Mouse (Mus musculus): Measurements from ENCODE around the gene Mrps23. TPM values are rescaled to one million over a fixed set of nuclear protein-coding genes. Genes with fewer than 3 reads are reported as not detected.

Mrps23 gene
- polyA plus RNA-seq, 1 experiment from 2014 or later = 57.9 TPM

DNA sequence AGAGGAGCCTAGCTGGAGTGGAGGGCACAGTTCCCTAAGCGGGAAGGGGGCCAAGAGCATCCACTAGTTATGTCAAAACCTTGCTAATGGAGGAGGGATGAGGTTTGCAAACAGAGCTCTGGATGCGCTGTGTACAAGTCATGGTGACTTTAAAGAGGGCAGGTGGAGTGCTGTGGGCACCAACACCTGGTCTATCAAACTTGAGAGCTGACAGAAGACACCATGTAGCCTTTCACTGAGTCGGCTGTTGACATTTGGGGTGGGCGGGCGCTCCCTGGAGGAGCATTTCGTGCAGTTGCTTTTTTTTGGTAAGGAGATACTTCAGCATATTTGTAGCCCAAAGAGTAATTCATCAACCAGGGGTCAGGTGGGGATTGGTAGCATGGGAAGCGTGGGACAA, 47.1 kb downstream of the Mrps23 start:
- H3K9ac ChIP-seq (ENCODE audit: low read length) = no peak overlapping the region
- no peak overlapping the region for H3K4me3 ChIP-seq (replicated peaks; ENCODE audit: low read length)
- H3K36me3 ChIP-seq (ENCODE audit: control insufficient read depth, insufficient read depth, low read length) = no peaks in the 10 kb centered on the region
- H3K27me3 ChIP-seq (ENCODE audit: control insufficient read depth, insufficient read depth, low read length) = no peaks in the 10 kb centered on the region
- no peaks in the 10 kb centered on the region for H3K9me3 ChIP-seq (replicated peaks; ENCODE audit: control insufficient read depth, low read length)
- H3K27ac ChIP-seq (ENCODE audit: low read length) = no peak overlapping the region
- WGBS = 64% methylated on average over 7 of the region's 7 CpGs
- peaks cover 13% of the 10 kb centered on the region for H3K4me1 ChIP-seq (ENCODE audit: control insufficient read depth, insufficient read depth, low read length)
- H3K4me2 ChIP-seq (ENCODE audit: low read depth, low read length) = no peak overlapping the region
- no peak for ATAC-seq (ENCODE audit: insufficient read depth, low FRiP score)

DNA sequence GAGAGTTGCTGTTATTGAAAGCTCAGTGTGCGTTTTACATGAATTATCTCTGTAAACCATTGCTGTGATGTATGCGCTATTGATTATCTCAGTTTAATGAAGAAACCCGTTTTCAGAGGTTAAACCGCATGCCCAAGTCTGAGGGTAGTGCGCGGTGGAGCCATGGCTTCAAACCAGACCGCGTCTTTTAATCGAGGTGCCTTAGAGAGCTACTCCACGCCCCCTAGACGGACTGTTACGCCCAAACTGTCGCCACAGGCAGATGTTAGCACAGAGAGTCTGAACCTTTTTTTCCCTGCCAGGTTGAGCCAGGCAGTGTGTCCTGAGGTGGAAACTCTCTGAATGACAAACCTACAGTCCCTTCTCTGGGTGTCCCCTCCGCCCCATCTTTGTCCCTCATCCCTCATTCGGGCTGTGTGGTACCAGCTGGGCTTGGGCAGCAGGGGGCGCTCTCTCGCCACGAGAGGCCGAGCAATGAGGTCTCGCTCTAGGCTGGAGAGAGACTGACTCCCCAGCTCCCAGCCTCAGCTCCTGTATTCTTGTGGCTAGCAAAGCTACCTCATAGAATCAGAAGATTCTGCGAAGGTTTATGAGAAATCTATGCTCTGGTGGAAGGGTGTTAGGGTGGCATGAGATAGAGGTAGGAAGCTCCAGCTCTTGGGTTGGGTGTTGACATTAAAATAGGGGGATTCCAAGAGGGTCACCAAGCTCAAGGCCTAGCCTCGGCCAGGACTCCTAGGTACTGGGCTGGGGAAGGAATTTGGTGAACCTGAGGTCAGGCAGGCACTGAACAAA, 48.0 kb downstream of the Mrps23 start:
- peak overlapping the region; percentile 46 for H3K4me2 ChIP-seq (ENCODE audit: low read depth, low read length)
- peak overlapping the region; percentile 12; the same call in 1 of the 2 replicates for H3K4me3 ChIP-seq (replicated peaks; ENCODE audit: low read length)
- no peaks in the 10 kb centered on the region for H3K9me3 ChIP-seq (replicated peaks; ENCODE audit: control insufficient read depth, low read length)
- 13% methylated on average over 22 of the region's 22 CpGs for WGBS
- peak overlapping the region; percentile 21 for H3K9ac ChIP-seq (ENCODE audit: low read length)
- H3K27me3 ChIP-seq (ENCODE audit: control insufficient read depth, insufficient read depth, low read length) = no peaks in the 10 kb centered on the region
- H3K4me1 ChIP-seq (ENCODE audit: control insufficient read depth, insufficient read depth, low read length) = peaks cover 13% of the 10 kb centered on the region
- no peaks in the 10 kb centered on the region for H3K36me3 ChIP-seq (ENCODE audit: control insufficient read depth, insufficient read depth, low read length)
- H3K27ac ChIP-seq (ENCODE audit: low read length) = no peak overlapping the region
- peak; percentile 79 for ATAC-seq (ENCODE audit: insufficient read depth, low FRiP score)

DNA sequence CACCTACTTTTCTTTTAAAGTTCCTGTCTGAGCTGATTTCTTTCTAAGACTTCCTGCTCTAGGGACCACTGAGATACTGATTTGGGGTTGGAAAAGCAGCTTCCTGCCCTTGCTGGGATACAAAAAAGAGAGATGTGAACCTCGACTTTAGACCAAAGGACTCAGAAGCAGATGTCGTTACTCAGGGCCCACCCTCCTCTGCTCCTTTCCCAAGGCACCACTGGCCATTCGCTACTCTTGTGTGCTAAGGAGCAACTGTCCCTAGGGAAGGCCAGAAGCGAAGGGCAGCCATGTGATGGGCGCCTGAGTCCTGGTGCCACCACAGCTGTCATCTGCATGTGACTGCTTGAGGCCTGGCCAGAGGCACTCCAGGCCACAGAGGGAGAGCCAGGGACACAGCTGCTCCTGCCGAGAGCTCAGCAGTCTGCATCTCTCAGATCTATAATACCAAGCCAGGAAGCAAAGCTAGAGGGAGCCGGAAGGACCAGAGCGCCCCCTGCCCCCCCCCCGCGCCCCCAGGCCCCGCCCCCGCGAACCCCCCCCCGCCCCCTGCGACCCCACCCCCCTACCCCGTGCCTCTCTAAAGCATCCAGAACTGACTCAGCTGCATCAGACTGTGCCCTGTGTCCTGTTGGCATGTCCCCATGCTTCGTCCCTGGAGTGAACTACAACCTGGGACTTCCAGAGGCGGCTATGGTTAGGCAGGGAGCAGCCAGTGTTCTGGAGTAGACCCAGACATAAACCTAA, 48.8 kb downstream of the Mrps23 start:
- Histone ChIP-seq H3K9me3 (replicated peaks; ENCODE audit: control insufficient read depth, low read length) (no peaks in the 10 kb centered on the region), H3K4me3 (replicated peaks; ENCODE audit: low read length) (no peak overlapping the region), H3K4me2 (ENCODE audit: low read depth, low read length) (no peak overlapping the region), H3K36me3 (ENCODE audit: control insufficient read depth, insufficient read depth, low read length) (no peaks in the 10 kb centered on the region), H3K27ac (ENCODE audit: low read length) (no peak overlapping the region), H3K27me3 (ENCODE audit: control insufficient read depth, insufficient read depth, low read length) (no peaks in the 10 kb centered on the region), H3K4me1 (ENCODE audit: control insufficient read depth, insufficient read depth, low read length) (peaks cover 13% of the 10 kb centered on the region), H3K9ac (ENCODE audit: low read length) (peak overlapping the region; percentile 21)
- WGBS = 33% methylated on average over 16 of the region's 18 CpGs
- ATAC-seq (ENCODE audit: insufficient read depth, low FRiP score) = 0 out of 2 replicates have a peak, but pooled peaks have one; percentile 19

DNA sequence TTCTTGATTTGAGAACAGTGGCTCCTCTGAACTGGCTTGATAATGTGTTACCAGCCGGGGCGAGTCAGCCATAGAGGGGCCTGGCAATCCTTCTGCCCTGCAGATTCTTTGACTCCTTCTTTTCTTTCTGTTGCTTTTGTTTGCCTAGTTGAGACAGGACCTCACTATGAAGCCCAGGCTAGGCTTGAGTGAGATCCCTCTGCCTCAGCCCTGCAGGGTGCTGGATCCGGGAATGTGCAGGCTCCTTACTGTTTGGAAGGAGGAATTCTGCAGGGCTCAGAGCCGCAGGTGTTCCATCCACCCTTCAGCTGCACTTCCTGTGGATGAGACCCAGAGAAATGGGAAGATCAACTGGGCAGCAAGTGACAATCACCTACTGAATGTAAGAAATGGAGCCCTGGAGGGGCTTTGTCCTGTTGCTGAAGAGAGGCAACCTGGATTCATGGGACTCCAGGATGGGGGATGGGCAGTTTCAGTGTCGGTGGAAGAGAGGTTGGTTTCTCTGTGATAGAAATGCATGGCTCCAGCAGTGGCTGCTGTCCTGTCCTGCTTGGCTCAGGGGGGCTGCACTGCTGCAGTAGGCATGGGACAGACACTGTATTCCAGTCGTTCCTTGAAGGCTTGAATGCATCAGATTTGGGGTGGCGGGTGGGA, 49.5 kb downstream of the Mrps23 start:
- no peaks in the 10 kb centered on the region for H3K36me3 ChIP-seq (ENCODE audit: control insufficient read depth, insufficient read depth, low read length)
- 56% methylated on average over 7 of the region's 7 CpGs for WGBS

DNA sequence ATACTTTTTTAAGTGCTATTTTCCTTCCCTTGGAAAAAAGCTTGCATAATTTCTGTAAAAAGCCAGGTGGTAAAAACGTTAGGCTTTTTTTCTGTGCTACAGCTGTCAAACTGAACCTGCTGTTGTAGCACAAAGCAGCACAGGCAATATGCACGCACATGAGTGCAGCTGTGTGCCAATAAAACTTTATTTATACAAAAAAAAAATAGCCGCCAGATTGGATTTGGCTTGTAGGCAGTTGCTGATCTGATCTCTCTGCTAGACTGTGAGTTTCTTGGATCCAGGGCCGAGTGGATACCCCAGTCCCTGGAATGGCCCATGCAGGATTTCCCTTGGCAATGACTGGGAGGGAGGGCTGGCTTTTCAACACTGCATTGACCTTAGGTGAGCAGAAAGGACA, 53.5 kb downstream of the Mrps23 start:
- no peak overlapping the region for H3K4me2 ChIP-seq (ENCODE audit: low read depth, low read length)
- H3K4me1 ChIP-seq (ENCODE audit: control insufficient read depth, insufficient read depth, low read length) = 0 out of 2 replicates have a peak, but pooled peaks cover 6% of the 10 kb centered on the region
- 66% methylated on average over 4 of the region's 4 CpGs for WGBS
- no peak overlapping the region for H3K9ac ChIP-seq (ENCODE audit: low read length)
- H3K27me3 ChIP-seq (ENCODE audit: control insufficient read depth, insufficient read depth, low read length) = no peaks in the 10 kb centered on the region
- no peak for ATAC-seq (ENCODE audit: insufficient read depth, low FRiP score)
- H3K36me3 ChIP-seq (ENCODE audit: control insufficient read depth, insufficient read depth, low read length) = no peaks in the 10 kb centered on the region
- H3K4me3 ChIP-seq (replicated peaks; ENCODE audit: low read length) = no peak overlapping the region
- H3K27ac ChIP-seq (ENCODE audit: low read length) = no peak overlapping the region
- H3K9me3 ChIP-seq (replicated peaks; ENCODE audit: control insufficient read depth, low read length) = no peaks in the 10 kb centered on the region

More for the DNA sequence above, 49.5 kb downstream of the Mrps23 start:
- Histone ChIP-seq H3K9ac (ENCODE audit: low read length) (no peak overlapping the region), H3K9me3 (replicated peaks; ENCODE audit: control insufficient read depth, low read length) (no peaks in the 10 kb centered on the region), H3K4me2 (ENCODE audit: low read depth, low read length) (no peak overlapping the region), H3K4me3 (replicated peaks; ENCODE audit: low read length) (no peak overlapping the region), H3K27ac (ENCODE audit: low read length) (no peak overlapping the region), H3K27me3 (ENCODE audit: control insufficient read depth, insufficient read depth, low read length) (no peaks in the 10 kb centered on the region), H3K4me1 (ENCODE audit: control insufficient read depth, insufficient read depth, low read length) (peaks cover 13% of the 10 kb centered on the region)
- no peak for ATAC-seq (ENCODE audit: insufficient read depth, low FRiP score)

DNA sequence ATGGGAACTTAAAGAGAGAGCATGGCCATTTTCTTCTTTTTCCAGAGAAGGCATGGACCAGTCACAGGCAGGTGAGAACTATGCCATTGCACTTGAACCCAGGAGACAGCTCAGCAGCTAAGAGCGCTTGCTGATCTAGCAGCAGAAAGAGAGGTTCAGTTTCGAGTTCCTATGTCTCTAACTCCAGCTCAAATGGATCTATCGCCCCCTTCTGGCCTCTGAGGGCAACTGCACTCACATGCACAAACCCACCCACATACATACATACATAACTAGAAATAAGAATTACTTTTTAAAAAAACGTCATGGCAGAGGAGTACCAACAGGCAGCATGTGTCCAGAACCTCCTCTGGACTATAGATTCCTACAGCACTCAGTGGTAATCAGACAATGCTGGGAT, 54.0 kb downstream of the Mrps23 start:
- Histone ChIP-seq H3K27ac (ENCODE audit: low read length) (no peak overlapping the region), H3K27me3 (ENCODE audit: control insufficient read depth, insufficient read depth, low read length) (no peaks in the 10 kb centered on the region), H3K9ac (ENCODE audit: low read length) (no peak overlapping the region), H3K4me3 (replicated peaks; ENCODE audit: low read length) (no peak overlapping the region), H3K9me3 (replicated peaks; ENCODE audit: control insufficient read depth, low read length) (no peaks in the 10 kb centered on the region), H3K4me1 (ENCODE audit: control insufficient read depth, insufficient read depth, low read length) (0 out of 2 replicates have a peak, but pooled peaks cover 3% of the 10 kb centered on the region), H3K4me2 (ENCODE audit: low read depth, low read length) (no peak overlapping the region), H3K36me3 (ENCODE audit: control insufficient read depth, insufficient read depth, low read length) (no peaks in the 10 kb centered on the region)
- ATAC-seq (ENCODE audit: insufficient read depth, low FRiP score) = no peak
- WGBS = 76% methylated on average over 4 of the region's 4 CpGs

DNA sequence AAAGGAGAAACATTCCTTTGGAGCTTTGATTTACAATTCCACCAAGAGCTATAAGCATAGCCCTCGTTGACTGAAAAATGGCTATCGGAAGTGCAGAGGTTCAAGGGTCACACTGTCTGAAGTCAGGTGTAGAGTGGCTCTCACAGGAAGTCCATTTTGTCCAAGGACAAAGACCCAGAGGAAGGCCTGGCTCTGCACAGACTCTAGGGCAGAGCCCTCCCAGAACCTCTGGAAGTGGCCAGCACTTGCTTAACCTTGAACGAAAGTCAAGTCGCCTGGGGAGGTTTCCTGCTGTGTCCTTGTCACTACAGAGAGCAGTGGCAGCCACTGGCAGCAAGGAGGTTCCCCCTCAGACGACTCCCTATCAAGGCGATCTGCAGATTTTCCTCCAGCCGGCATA, 56.3 kb downstream of the Mrps23 start:
- ATAC-seq (ENCODE audit: insufficient read depth, low FRiP score) = no peak
- H3K27ac ChIP-seq (ENCODE audit: low read length) = no peak overlapping the region
- 39% methylated on average over 7 of the region's 7 CpGs for WGBS

More for the DNA sequence above, 56.3 kb downstream of the Mrps23 start:
- H3K9ac ChIP-seq (ENCODE audit: low read length) = no peak overlapping the region
- H3K9me3 ChIP-seq (replicated peaks; ENCODE audit: control insufficient read depth, low read length) = no peaks in the 10 kb centered on the region
- H3K4me1 ChIP-seq (ENCODE audit: control insufficient read depth, insufficient read depth, low read length) = no peaks in the 10 kb centered on the region
- no peak overlapping the region for H3K4me3 ChIP-seq (replicated peaks; ENCODE audit: low read length)
- H3K27me3 ChIP-seq (ENCODE audit: control insufficient read depth, insufficient read depth, low read length) = no peaks in the 10 kb centered on the region
- H3K4me2 ChIP-seq (ENCODE audit: low read depth, low read length) = no peak overlapping the region
- no peaks in the 10 kb centered on the region for H3K36me3 ChIP-seq (ENCODE audit: control insufficient read depth, insufficient read depth, low read length)

Data from stomach, embryonic 16.5 days (tissue).